Mouse (Mus musculus) kidney, adult 9 months (tissue): ENCODE results near the gene 2410137M14Rik.
A peak's percentile ranks its signal among the peaks of the same experiment; 100 is the strongest.
"Not testable (repeated sequence)": the region's sequence is repeated elsewhere in the genome, so short reads cannot be mapped to it uniquely, and the experiment has no call there.

Experiments
- DNase-seq: peaks from one replicate; pipeline ENCODE4 v3.0.0; 2022

Gene 2410137M14Rik

DNA sequence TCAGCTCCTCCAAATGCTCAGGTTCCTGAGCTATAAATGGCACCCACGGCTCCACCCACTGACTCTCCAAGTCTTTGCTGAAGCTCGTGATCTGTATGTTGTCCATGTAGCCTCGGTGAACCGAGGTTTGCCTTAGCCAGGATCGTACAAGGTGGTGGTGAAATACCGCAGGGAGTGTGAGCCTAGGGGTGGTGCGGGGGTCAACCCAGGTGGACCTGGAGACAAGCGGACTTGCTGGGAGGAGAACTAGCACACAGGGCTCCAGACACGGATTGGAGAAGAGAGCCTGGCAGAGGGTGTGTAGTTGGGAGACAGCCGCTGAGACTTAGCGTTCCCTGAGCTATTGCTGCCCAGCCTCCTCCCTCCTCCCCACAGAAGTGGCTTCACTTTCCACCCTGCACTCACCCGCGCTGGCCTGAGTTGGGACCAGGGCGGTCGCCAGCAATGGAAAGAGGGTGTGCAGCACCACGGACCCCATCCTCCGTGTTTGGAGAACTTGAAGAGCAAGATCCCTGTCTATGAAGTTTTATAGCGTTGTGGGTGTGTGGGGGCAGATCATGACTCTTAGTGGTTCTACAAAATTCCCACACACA lies at the start of gene 2410137M14Rik:
Gene 2410137M14Rik (minus strand): TSS at position 17 of the 593 bp plus-strand sequence.
- DNase-seq, result no peak

DNA sequence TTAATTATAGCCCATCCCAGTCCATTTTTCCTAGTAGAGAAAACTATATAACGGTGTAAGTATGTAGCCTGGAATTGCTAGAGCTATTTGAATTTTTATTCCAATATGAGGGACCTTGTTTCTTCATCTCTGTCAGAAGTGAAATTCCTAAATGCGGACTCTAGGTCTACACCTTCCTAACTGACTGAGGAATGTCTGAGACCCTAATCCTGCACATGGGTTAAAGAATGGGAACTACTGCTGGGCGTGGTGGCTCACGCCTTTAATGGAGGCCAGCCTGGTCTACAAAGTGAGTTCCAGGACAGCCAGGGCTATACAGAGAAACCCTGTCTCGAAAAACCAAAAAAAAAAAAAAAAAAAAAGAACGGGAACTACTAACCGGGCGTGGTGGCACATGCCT lies 48.1 kb upstream of the 2410137M14Rik start:
- no peak for DNase-seq

DNA sequence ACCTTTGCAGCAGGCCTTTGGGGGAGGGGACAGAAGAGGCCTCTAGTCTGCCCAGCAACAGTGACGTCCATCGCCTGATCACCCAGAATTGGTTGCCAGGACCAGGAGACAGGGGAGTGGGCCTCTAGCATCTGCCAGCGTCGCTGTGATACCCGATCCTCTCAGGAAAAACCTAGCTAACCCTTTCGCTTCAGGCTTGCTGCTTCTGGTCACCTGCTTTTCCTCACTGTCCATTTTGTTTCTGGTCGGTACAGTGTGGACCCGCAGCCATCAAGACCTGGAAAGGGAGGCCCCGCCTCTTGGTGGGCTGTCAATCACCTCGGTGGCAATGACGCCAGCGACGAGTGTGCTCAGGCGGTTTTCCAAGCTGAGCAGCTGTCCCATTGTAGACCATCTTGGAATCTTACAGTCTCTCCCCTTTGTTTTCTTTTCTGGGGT lies 47.7 kb upstream of the 2410137M14Rik start:
- peak; percentile 90 for DNase-seq

DNA sequence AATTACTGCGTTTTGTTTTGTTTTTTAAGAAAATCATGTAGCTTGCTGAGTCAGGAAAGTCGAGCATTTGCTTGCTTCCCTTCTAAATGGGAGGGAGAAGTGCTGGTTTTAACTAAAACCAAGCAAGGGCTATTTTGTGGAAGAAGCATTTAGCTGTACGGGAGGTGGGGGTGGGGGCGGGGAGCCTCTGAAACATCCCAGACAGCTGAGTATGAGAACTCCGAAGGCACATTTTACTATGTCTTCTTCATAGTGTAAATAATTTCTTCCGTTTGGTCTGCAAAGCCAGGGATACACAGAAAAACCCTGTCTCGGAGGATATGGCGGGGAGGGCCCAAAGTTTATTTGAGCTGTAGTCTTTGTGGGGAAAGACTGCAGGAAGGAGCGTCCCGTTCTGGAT lies 47.2 kb upstream of the 2410137M14Rik start:
- DNase-seq, result no peak

DNA sequence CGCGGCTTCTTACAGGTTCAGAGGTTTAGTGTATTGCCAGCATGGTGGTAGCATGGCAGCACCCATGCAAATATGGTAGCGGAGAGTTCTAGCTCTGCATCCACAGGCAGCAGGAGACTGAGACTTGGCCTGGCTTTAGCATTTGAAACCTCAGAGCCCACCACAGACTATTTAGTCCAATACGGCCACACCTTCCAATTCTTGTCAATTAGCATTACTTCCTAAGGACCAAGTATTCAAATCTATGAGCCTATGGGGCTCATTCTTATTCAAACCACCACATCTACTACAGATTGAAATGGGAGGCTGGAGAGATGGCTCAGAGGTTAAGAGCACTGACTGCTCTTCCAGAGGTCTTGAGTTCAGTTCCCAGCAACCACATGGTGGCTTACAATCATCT lies 46.4 kb upstream of the 2410137M14Rik start:
- DNase-seq, result no peak

GRCm38 (mm10) chr17:37026425-37026824 lies 45.4 kb upstream of the 2410137M14Rik start:
- DNase-seq, result no peak

GRCm38 (mm10) chr17:37022628-37023576 lies 41.9 kb upstream of the 2410137M14Rik start, which contains the start of gene Mog:
Mog (minus strand) TSS chr17:37023398.
- no peak for DNase-seq

DNA sequence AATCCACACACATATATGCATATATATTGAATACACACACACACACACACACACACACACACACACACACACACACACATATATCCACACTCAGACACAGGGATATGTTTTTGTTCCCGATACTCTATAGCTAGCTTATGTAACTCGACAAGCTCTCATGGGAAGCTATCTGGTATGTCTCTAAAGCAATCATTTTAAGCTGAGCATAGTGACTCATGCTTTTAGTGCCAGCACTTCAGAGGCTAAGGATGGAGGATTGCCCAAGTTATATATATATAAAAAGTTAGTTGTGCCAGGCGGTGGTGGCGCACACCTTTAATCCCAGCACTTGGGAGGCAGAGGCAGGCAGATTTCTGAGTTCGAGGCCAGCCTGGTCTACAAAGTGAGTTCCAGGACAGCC lies 38.2 kb upstream of the 2410137M14Rik start:
- DNase-seq, result not testable (repeated sequence)

DNA sequence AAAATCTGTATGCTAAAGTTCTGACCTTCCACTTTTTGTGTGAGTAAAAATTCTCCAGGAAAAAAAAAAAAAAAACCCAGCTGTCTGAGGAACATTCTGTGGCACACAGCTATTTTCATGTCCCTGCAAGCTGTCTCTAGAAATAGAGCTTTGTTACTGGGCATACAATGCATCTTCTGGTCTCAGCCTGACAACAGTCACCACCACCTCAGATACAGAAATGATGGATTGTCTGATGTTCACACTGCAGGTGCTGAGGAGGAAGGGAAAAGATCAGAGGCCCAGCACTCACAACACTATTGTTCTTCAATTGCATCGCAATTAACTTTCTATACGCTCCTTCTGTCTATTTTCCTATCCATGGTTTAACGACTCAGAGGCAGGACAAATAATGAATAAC lies 37.3 kb upstream of the 2410137M14Rik start:
- DNase-seq, result no peak

DNA sequence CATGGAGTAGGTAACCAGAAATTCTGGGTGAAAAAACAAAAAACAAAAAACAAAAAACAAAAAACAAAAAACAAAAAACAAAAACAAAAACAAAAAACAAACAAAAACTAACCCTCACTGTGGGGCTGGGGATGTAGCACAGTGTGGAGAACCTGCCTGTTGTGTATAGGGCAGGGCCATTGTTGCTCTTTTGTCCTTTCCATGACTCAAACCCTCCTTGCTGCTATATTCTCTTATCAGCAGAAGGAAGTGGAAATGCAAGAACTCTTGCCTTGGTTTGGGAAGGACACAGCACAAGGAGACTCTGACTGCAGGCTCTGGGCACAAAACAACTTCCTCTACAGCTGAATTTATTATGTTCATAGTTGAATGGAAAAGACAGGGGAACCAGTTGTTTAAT lies 35.3 kb upstream of the 2410137M14Rik start:
- no peak for DNase-seq

GRCm38 (mm10) chr17:37012141-37012540 lies 31.1 kb upstream of the 2410137M14Rik start:
- no peak for DNase-seq

- DNase-seq, result no peak
These were observed 30.7 kb upstream of the 2410137M14Rik start for GRCm38 (mm10) chr17:37011719-37012118.

GRCm38 (mm10) chr17:37009460-37010042 lies 28.5 kb upstream of the 2410137M14Rik start:
- no peak for DNase-seq

- peak; percentile 59 for DNase-seq
These were observed 27.1 kb upstream of the 2410137M14Rik start for GRCm38 (mm10) chr17:37008161-37008560.

DNA sequence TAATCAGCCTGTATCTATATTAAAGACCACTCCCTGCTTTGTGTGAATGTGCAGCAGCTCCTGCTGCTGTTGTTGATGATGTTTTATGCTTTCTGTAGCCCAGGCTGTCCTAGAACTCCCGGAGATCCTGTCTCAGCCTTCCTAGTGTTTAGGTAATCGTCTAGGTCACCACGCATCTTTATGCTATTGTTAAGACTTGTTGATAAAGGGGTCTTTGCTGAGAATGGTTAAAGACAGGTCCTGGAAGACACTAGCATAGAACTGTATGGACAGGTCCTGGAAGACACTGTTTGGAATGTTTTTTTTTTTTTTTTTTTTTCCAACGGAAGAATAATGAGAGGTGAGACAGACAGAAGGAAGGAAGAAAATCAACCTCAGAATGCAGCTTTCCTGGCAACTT lies 22.3 kb upstream of the 2410137M14Rik start:
- DNase-seq, result no peak

DNA sequence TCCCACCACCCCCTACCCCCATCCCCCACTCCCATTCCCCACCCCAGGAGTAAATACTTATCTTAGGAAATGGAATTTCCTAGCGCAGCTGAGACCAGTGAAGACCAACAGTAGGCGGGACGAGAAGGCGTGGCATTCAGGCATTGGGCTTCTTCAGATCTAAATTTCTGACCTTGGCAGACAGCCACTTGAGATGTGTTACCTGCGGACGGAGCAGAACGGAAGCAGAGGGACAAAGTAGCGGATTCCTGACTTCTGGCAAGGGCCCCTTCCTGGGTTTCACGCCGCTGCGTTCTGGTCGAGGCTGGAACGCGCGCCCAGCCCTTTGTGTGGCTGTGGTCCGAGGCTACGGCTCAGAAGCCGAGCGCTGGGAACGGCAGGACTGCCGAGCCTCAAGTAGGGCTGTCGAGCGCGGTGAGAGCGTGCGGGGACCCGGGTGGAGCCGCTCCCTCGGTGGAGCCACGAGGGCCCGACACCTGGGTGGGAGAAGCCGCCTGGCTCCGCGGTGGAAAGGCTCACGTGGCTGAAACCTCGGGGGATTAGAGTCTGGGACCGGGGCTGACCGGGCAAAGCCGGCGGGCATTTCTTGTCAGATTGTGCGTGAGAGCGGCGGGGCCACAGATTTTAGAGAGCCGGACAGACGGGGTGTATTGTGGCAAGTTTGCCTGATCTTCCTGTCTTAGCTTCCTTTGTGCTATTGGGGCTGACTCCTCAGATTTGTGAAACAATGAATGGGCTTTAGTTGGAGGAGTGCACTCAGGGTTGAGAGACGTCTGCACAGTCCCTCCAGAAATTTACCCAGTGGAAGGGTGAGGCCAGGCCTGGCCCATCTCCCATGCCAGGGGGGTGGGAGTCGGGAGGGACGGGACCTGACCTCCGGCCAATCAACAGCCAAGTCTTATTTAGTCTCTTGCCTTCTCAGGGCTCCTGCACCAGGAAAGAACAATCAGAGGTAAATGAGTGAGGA lies 21.6 kb upstream of the 2410137M14Rik start:
- DNase-seq, result peak; percentile 58

DNA sequence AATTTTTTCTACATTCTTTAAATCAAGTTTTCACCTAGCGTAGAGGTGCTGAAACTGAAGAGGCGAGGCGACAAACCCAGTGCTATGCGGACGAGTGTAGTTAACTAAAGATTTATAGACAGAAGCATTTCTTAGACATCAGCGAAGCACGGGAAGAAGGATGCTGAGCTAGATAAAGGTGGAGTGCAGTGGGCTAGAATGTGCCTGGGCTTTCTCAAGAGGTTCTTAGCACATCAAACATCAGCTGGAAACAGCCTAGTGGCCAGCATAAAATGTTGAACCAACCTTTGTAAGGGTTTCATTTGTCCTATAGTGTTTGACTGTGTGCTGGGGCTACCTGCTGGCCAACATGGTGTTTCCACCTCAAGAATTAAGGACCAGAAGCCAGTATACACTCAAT lies 19.8 kb upstream of the 2410137M14Rik start, which contains the start of gene Zfp57:
Gene Zfp57 (plus strand): TSS at position 301 of the 400 bp plus-strand sequence.
- no peak for DNase-seq

- DNase-seq, result no peak
These were observed 17.4 kb upstream of the 2410137M14Rik start for GRCm38 (mm10) chr17:36998477-36998876.

GRCm38 (mm10) chr17:36997033-36997735 lies 16.1 kb upstream of the 2410137M14Rik start:
- peak; percentile 76 for DNase-seq

DNA sequence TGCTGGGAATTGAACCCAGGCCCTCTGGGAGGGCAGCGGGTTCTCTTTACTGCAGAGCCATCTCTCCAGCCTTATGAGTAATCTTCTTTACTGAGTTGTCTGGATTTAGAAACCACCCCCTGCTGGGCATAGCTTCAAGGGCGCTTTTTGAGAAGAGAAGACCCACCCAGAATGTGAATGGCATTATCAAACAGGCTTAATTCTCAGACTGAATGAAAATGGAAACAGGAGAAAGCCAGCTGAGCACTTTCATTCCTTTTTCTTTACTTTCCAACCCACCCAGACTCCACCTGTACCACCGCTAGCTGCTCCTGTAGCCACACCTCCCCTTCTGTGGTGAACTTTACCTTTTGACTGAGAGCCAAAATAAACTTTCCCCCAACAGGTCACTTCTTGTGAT lies 14.4 kb upstream of the 2410137M14Rik start:
- DNase-seq, result peak; percentile 11

DNA sequence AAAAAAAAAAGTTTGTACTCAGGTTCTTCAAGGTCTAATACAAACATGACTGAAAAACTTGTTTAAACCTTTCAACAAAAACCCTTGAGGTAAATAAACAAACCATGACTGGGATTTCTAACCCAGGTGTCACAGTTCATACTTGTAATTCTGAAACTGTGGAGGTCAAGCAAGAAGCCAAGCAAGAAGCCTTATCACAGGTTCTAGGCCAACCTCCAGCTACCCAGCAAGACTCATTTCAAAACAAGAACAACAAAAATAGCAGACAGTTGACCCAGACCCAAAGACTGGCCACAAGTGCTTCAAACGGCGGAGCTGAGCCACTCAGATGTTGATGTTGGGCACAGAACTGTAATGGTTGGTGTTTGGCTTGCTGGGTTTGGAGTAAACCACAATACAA lies 13.5 kb upstream of the 2410137M14Rik start:
- DNase-seq, result no peak
